Mouse (Mus musculus): ENCODE data around the gene Agap2. TPM values are rescaled to one million over a fixed set of nuclear protein-coding genes. Genes with fewer than 3 reads are reported as not detected.
A peak's percentile ranks its signal among the peaks of the same experiment; 100 is the strongest.

The Agap2 gene
- total RNA-seq, 2 experiments from 2014 or later, result 542 to 553 TPM

- no peak for DNase-seq (ENCODE audit: low spot score in 2 of 2)
These were observed 567 bp downstream of the Agap2 start for GRCm38 (mm10) chr10:127075651-127076050.

- no peak for DNase-seq (ENCODE audit: low spot score in 2 of 2)
These were observed 998 bp downstream of the Agap2 start for GRCm38 (mm10) chr10:127076082-127076481.

- no peak for DNase-seq (ENCODE audit: low spot score in 2 of 2)
These were observed 2.4 kb downstream of the Agap2 start for GRCm38 (mm10) chr10:127077515-127077914.

DNA sequence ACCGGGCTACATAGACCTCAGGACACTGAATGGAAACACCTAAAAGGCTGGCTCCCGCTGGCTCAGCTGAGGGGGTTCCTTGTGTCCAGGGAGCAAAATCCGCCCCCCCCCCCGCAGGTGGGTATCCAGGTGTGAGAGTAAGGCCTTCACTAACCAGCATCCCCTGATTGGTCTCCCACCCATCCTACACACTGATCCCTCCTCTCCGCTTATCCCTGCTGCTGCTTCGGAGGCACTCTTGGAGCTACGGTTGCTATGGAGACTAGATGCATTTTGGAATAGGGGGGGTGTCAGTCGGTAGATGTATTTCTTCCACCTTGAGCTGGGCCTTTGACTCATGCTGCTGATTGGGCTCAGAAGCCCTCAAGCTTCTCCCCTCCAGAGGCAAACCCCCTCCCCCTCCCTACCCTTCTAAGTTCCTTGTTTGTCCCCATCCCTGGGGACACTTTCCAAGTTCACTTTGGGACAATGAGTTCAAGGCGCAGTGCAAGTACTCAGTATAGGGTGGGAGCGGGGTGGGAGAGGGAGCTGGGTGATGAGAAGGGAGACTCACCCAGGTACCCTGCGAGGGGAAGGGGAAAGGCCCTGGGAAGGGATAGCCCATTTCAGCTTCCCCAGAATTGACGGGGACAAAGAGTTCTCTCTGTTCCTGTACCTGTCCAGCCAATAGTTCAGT is 3.1 kb downstream of the Agap2 start:
- no peak for DNase-seq (ENCODE audit: low spot score in 2 of 2)

GRCm38 (mm10) chr10:127078677-127079575 is 3.8 kb downstream of the Agap2 start:
- DNase-seq (ENCODE audit: low spot score in 2 of 2), result peak; percentile 80 to 82

DNA sequence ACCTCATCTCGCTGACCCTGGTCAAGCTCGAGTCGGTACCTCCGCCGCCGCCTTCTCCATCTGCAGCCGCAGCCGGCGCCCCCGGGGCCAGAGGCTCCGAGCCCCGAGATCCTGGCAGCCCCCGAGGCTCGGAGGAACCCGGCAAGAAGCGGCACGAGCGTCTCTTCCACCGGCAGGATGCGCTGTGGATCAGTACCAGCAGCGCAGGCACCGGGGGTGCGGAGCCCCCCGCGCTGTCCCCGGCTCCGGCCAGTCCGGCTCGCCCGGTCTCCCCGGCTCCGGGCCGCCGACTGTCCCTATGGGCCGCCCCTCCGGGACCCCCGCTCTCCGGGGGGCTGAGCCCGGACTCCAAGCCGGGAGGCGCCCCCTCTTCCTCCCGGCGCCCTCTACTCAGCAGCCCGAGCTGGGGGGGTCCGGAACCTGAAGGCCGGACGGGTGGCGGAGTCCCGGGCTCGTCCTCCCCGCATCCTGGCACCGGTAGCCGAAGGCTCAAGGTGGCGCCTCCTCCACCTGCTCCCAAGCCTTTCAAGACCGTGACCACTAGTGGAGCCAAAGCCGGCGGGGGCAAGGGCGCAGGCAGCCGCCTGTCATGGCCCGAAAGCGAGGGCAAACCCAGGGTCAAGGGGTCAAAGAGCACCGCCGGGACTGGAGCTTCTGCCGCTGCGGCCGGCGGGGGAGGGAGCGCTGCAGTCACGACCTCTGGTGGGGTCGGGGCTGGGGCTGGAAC is 4.7 kb downstream of the Agap2 start:
- DNase-seq (ENCODE audit: low spot score in 2 of 2), result peak in 1 of 2 experiments; percentile 71

GRCm38 (mm10) chr10:127080901-127081780 is 6.1 kb downstream of the Agap2 start:
- DNase-seq (ENCODE audit: low spot score in 2 of 2), result peak in 1 of 2 experiments; percentile 65

- no peak for DNase-seq (ENCODE audit: low spot score in 2 of 2)
These were observed 7.0 kb downstream of the Agap2 start for GRCm38 (mm10) chr10:127081996-127082620.

DNA sequence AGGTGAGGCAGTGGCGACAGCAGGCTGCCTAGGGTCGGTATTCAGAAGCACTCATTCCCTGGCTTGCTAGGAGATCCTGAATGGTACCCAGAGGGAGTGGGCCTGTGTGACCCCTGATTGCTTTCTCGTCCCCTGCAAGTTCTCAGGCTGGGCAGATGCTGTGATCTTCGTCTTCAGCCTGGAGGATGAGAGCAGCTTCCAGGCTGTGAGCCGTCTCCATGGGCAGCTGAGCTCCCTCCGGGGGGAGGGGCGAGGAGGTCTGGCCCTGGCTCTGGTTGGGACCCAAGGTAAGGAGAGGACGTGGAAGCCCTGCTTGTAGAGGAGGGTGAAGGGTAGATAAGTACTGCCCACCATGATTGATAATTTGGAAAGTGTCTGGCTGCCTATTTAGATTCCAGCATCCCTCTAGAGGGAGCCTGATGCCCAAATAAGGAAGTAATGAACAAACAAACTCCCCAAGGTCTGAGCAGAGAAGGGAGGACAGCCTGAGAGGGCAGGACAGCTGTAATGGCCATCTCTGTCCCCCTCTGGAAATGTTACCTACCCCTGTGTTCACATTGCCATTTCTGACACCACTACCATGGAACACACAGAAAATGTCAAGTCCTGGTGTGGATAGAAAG is 8.3 kb downstream of the Agap2 start:
- no peak for DNase-seq (ENCODE audit: low spot score in 2 of 2)

- DNase-seq (ENCODE audit: low spot score in 2 of 2), result no peak
These were observed 8.8 kb downstream of the Agap2 start for GRCm38 (mm10) chr10:127083915-127084306.

DNA sequence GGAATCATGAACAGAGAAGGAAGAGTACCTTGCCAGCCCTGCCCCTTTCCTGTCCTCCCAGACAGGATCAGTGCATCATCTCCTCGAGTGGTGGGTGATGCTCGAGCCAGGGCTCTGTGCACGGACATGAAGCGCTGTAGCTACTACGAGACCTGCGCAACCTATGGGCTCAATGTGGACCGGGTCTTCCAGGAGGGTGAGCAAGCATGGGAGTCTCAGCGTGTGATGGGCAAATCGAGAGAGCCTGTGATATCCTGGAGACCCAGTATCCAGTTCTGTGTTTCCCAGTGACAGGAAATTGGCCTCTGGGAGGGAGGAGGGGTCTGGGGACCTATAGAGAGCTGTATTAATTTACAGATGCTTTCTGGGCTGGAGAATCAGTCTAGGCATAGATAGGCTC is 10.0 kb downstream of the Agap2 start:
- DNase-seq (ENCODE audit: low spot score in 2 of 2), result no peak

- no peak for DNase-seq (ENCODE audit: low spot score in 2 of 2)
These were observed 10.5 kb downstream of the Agap2 start for GRCm38 (mm10) chr10:127085633-127086032.

DNA sequence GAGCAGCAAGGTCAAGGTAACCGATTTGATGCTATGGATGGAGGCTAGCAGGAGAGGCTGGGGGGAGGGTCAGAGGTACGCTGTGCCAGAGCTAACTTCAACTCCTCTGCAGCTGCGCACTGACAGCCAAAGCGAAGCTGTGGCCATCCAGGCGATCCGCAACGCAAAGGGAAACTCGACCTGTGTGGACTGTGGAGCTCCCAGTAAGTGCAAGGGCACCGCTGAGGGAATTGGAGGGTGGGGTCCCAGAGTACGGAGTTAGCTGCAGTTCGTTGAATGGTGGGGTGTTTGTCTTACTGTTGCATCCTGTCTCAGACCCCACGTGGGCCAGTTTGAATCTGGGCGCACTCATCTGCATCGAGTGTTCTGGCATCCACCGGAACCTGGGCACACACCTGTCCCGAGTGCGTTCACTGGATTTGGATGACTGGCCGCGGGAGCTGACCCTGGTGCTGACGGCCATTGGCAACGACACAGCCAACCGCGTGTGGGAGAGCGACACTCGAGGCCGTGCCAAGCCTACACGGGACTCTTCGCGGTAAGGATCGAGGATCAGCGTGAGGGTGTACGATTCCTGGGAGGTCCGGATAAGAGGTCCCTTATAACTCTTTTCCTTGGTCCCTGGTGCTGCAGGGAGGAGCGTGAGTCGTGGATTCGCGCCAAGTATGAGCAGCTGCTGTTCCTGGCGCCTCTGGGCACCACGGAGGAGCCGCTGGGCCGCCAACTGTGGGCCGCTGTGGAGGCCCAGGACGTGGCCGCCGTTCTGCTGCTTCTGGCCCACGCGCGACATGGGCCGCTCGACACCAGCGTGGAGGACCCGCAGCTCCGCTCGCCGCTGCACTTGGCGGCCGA is 15.7 kb downstream of the Agap2 start:
- DNase-seq (ENCODE audit: low spot score in 2 of 2), result peak; percentile 59 to 73

GRCm38 (mm10) chr10:127091507-127092396 is 16.7 kb downstream of the Agap2 start:
- DNase-seq (ENCODE audit: low spot score in 2 of 2), result peak in 1 of 2 experiments; percentile 54

DNA sequence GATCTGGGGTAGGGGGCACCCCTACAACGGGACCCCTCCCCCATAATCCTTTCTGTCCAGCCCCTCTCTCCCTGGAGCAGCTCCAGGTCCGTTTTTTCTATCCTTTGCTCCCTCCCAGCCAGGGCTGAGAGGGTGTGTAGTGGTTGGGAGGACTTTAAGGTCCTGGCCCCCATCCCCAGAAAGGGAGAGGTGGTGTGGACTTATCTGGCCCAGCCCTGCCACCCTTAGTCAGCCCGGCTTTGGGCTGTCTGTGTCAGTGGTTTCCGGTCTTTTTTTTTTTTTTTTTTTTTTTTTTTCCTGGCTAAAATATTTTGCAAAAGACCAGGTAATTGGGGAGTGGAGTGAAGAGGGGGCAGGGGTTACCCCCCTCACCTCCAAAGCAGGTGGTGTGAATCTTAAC is 17.7 kb downstream of the Agap2 start:
- no peak for DNase-seq (ENCODE audit: low spot score in 2 of 2)

DNA sequence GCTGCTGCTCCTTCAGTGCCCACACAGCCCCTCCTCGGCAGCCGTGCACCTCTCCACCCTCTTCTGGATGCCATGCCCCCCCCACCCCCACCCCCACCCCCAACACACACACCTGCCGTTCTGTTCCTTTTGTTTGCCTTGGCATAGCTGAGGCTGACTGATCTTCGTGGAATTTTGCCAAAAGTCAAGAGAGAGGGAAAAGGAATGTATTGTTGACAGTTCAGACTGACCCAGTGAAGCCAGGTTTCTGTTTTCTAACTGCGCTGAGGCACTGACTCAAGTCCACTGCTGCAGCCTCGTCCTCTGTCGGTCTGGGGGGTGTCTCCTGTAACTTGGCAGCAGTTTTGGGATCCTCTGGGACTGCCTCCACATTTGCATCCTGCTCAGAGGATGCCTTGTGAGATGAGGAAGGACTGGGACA is 19.3 kb downstream of the Agap2 start:
- DNase-seq (ENCODE audit: low spot score in 2 of 2), result peak in 1 of 2 experiments; percentile 51

DNA sequence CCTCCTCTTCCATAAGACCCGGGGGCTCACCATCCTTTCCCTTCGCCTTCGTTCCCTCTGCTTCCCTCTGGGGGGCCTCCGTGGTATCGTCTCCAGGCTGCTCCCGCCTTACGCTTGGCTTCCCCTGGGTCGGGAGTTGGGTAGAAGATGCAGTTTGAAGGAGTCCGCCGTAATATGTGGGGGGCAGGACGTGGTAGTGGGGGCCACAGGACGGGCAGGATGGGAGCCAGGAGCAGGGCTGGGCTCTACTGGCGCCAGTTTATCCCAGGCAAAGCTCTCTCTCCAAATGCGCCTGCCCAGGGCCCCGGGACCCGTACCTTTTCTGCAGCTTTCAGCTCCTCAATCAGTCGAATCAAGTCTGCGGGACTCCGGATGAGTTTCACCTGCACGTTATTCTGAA is 23.4 kb downstream of the Agap2 start:
- peak in 1 of 2 experiments; percentile 34 for DNase-seq (ENCODE audit: low spot score in 2 of 2)

GRCm38 (mm10) chr10:127099191-127099590 is 24.1 kb downstream of the Agap2 start:
- DNase-seq (ENCODE audit: low spot score in 2 of 2), result no peak
